Mouse (Mus musculus): ENCODE measurements around the gene Cyp1b1.

The Cyp1b1 gene

DNA sequence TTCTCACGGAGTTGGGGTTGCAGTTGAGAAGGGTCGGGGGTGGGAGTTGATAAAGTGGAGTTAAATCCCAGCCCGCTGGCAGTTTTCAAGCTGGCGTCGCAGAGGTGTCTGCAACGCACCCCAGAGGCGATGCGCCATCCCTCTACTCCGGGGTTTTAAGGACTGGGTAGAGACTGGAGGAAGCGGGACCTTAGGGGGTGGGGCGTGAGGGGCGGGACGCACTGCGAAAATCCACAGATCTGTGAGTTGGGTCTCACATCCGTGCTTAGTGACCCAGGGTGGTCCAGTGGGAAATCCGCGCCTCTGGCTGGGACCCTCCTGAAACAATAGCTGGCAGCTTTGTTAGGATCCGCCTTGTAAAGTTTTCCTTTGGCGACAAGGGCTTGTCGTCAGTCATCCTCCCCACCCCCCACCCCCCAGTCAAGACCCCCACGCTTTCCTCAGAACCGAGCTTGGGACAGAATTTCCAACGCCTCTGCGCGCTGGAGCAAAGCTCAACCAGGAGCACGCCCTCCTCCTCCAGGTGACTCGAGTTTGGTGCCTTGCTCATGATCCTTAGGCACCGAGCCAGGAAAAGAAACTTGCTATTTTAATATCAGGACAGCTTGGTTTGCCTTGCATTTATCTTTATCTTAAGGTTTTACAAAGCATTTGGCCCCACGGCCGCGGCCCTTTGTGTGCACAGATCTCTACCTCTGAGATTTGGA is at the start of gene Cyp1b1:
Cyp1b1 (minus strand) TSS at position 131 of the 707 bp plus-strand sequence.
- peak; percentile 59 for DNase-seq (ENCODE audit: low spot score)

DNA sequence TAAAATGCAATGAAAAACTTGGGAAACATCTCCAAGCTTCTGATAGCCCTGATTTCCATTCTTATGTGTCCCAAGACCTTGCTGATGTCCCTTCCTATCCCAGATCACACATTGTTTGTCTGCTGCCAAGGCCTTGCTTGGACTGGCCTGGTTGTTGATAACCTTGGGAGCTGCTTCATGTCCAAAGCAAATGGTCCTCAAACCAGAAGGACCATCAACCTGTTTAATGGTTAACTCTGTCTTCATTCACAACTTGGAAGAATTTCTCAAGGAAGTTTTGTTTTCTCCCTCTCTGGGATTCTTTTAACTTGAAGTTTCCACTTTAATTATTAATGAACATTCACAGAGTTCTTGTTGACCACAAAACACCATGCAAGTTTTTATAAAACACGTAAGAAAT is 47.0 kb upstream of the Cyp1b1 start:
- DNase-seq (ENCODE audit: low spot score): no peak

DNA sequence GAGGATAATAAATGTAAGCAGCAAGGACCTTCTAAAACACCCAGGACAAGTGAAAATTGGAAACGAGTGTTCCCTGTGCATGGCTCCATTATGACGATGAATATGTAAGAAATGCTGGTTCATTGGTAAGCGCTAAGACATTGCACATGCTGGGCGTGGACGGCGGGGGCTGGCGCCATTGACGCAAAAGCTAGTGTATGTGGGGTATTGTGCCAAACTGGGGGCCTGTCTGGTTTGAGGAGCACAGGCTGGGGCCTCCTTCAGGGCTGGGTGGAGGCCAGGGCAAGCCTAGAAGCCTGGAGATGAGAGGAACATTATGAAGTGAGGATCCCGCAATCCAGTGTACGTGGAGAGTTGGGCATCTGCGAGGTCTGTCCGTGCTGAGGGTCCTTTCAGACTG is 39.0 kb upstream of the Cyp1b1 start:
- no peak for DNase-seq (ENCODE audit: low spot score)

DNA sequence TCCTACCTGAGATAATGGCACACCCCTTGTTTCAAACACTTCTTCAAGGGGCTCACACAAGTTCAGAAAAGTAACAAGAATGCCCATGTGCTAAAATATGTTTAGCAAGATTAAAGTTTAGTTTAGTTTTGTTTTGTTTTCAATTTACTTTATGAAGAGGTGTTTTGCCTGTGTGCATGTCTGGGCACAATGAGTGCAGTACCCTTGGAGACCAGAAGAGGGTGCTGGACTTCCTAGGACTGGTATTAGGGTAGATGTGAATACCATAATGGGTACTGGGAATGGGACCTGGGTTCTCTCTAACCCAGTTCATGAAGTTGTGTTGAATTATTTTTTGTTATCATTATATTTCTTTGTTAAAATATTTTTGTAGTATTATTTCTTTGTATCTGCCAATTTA is 38.0 kb upstream of the Cyp1b1 start:
- no peak for DNase-seq (ENCODE audit: low spot score)

DNA sequence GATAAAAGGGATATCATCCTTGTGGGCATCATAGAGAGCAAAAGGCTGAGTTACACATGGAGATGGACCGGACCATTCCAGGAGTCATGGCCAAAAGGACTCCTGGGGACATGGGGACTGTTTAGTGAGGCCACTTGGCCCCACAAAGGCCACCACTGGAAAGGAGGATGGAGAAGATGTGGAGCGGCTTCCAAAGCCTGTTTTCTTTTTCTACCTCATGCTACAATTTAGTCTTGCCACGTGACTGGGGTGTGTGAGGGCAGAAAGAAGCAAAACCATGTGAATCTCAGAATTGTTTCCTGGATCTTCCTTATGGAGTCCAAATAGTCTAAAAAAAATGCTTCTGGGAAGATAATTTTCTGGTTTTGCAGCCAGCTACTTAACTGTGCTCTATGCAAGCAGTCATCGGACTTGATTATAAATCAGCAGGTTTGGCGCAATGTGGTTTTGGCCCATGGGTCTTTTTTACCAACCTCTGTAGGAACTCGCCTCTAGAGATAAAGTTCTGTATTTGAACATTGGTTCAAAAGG is 36.9 kb upstream of the Cyp1b1 start:
- no peak for DNase-seq (ENCODE audit: low spot score)

DNA sequence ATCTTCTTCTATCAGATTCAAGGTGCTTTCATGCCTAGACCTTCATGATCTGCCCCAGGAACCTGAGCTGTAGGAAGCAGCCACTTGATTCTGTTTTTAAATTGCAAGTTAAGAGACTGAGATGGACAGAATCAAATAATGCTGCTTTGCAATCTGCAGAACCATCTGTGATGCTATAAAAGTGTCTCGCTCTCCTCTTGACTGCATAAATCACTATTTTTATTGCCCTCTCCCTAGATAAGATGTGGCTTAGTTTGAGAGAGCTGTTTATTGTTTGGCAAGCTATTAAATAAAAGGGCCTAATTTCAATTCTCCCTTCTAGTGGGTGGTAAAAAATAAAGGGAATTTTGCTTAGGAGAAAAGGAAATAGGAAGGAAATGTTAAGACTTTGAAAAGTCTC is 34.8 kb upstream of the Cyp1b1 start:
- DNase-seq (ENCODE audit: low spot score): no peak

DNA sequence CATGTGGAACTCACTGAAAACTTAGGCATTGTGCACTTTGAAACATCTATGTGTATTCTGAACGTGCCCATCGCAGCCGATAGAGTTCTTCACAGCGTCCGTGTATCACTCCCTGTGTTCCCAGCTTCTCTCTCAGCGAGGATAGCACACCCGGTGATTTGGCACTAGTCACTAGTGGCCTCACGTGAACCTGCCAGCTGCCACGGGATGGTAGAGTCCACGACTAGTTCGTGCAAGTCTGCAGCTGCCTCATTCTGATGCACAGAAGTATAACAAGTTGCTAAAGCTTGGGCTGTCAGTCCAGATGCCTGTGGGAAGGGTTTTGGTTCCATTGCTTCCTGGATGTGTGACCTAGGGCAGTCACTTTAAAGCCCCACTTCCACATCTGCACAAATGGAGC is 32.1 kb upstream of the Cyp1b1 start:
- DNase-seq (ENCODE audit: low spot score): no peak

DNA sequence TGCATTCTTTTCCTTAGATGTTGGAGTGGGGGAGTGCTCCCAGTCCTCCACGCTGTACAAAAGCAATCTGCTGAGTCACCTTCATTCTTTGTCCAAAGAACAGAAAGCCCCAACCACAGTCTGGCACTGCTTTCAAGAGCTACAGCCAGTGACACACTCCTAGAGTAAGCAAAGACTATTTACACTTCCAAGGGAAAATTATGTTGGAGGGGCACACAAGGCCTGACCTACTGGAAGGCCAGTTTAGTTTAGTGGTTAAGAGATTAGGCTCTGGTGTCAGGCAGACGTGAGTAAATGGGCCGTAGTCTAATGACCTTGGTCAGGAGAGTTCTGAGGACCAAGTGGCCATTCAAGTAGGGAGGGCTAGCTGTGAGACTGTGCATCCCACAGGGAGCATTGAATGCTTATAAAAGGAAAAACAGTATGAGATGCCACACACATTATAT is 31.3 kb upstream of the Cyp1b1 start:
- DNase-seq (ENCODE audit: low spot score): peak; percentile 62

DNA sequence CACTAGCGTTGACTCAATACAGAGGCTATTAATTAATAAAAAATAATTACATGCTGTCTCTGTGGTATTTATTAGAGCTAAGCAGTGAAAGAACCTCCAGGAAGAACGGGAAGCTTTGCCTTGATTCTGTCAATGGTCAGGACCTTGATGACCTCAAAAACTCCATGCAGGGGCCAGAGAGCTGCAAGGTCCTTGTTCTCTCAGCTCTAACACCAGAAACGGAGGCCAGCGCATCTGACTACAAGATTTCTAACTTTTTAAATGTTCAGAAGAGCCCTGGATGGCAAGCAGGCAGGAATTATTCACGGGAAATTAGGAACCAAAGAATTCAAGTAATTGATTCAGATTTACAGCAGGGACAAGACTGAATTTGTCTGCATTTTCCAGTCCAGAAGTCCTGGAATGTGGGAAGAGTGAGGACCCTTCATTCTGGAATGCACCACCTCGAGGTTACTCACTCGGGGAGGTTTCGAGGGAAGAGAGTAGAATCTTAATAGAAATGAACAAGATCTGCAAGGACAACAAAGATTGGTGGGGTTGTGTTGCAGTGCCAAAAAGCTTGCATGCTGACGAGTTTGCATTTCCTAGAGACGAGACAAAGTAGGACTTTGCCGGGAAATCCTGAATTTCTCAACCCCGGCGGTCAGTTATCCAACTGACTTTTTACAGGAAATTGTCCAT is 30.3 kb upstream of the Cyp1b1 start:
- DNase-seq (ENCODE audit: low spot score): no peak

DNA sequence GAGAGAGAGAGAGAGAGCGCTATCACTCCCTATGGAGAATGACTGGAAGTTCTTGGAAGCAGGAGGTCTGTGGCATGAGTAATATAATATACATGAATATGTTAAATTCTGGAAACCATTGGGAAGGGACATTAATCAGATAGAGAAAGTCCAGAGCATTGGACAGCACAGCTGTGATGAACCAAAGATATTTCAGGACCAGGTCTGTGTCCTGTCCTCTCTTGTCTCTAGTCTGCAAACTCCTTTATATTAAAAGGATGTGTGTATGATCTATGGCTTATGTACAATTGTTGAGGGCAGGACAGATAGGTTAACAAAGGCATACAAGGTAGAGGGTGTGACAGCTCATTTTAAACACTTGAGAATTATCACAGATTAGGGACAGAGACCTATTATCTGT is 28.6 kb upstream of the Cyp1b1 start:
- DNase-seq (ENCODE audit: low spot score): no peak

DNA sequence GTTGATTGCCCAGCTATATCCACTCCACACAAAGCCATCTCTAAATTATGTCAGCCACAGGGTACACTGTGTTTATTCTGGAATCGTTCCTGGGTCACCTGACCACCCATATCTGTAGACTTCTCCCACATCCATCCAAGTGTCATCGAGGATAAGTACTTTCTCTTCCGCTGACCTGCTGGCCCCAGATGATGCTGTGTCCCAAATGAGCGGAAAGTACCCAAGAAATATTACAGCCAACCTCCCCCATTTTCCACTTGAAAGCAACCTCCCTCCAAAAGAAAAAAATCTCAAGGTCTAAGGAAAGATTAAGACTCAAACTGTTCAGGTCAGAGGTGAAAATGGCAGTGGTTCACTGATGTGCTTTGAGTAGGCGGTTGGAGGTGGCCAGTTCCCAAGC is 27.8 kb upstream of the Cyp1b1 start:
- DNase-seq (ENCODE audit: low spot score): peak; percentile 53

DNA sequence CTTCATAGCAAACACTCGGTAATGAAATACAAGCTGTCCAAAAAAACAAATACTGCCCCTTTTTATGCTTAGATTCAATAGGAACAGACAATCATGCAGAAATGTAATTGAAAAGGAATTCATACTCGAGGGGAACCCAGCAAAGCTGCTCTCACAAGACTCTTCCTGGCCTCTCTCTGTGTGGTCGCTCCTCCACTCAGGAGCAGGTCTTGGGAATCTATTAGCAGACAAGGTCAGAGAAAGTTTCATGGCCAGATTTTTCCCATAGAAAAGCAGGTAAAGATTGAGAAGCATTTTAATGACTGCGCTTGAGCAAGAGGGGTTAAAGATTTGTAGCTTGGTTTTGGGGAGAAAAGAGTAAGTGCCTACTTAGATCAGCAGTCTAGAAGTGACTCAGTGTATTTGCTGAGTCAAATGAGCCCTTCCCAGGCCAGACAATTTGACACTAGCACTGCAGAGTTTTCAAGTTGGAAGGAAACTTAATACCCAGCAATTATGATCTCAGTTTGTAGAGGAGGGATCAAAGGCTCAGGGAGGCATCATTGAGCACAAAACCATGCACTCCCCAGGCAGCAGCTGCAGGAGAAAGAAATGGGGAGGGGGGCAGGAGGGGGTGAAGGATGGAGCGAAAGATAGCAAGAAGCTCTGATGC is 24.1 kb upstream of the Cyp1b1 start:
- no peak for DNase-seq (ENCODE audit: low spot score)

DNA sequence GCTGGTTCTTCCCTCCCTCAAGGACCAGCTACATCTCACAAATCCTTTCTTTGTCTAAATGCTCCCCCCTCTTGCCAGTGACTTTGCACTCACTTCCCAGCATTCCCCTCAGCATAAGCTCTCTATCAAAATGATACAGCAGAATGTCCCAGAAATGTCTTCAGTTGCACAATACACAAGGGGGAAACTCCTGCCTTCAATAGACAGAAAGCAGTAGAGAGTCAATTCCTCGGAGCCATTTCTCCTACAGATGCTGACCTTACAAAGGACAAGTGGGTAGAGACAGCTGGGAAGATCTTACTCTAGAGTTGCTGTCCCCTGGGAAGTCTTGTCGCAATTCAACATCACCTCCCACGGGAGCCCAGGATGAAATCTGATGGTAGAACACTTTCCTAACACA is 22.7 kb upstream of the Cyp1b1 start:
- DNase-seq (ENCODE audit: low spot score): no peak

DNA sequence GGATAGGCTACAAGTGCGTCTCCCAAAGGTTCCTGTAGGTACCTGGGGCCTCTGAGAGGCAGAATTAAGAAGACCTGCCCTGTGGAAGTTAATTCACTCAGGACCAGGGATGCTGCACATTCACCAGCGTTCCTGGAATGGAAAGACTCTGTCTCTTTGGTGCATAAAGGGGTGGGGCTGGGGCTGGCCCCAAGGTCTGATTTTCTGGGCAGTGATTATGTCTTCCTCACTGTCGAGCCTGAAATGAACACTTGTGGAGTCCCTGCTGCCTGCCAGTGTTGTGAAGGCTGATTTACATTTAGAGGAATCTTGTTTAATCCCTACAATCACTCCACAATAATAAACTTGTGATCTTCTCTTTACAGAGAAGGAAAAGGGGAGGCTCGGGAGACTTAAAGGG is 18.2 kb upstream of the Cyp1b1 start:
- DNase-seq (ENCODE audit: low spot score): no peak

DNA sequence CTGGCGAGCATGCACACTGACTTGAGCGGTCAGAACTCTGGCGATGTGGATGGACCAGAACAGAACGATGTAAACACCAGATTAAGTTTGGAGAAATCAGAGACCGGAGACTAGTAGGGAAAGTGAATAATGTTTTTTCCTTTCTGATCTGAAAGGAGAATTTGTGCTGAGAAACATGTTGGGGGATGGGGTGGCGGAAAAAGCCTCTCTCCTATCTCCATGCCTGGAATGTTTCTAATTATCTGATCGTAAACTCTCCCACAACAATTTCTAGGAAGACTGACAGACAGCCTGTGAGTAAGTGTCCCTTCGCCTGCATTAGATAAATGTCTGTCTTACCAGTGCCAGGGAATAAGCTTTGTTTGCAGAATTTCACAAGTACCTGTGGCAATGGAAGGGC is 16.1 kb upstream of the Cyp1b1 start:
- no peak for DNase-seq (ENCODE audit: low spot score)

DNA sequence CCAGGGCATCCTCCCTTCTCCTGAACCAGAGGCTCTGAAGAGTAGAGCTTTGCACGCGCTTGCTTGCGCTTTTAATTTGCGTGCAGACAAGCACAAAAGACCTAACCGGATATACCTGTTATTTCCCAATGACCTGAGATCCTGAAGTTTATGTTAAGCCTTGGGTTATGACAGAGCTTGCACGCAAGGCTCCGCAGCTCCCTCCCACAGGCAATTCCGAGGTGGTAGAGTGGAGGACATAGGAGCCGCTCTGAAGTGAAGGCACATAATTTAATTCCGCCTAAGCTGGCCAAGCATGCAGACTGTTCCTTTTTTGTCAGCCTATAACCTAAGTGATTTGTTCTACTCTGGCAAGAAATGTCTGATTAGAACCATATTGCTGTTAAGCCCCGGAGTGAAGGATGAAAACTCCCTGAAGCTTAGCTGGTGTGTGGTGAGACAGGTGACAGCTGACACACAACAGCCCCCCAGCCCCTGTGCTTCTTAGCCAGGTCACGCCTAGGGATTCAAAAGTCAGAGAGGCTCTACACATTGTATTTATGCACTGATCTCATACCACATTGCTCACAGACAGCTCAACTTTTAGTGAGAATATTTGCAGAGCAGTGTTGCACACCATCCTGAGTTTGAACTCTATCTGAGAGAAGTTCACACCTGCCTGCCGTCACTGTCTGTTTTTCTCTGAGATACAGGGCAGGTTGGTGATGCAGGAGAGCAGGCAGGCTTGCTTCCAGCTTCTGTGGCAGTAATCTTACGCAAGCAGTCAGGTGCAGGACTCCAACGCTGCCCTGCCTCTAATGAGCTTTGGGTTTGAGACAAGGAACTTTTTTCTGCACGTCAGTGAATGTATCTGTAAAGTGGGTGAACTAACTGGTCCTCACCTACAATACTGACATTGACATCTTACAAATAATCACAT is 14.0 kb upstream of the Cyp1b1 start:
- DNase-seq (ENCODE audit: low spot score): no peak

DNA sequence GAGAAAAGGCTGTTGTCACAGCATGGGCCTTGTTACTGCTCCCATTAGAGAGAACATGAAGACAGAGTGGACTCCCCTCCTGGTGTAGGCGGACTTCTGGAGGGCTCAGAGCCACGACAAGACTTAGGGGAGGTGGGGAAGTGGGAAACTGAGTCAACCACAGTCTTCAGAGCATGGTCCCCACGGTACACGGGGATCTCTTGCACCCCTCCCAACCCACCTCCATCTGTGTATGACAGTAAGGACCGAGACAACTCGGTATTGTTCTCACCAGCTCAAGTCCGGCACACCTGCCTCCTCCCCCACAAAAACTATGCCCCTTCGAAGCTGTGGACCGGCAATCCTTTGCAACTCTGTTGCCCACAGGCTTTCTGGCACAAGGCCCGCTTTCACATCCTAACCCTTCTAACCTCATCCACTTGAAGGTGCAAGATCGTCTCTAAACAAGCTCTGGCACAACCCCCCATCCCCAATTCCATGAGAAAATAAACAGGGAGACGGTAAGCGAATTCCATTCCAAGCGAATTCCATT is 13.3 kb upstream of the Cyp1b1 start:
- DNase-seq (ENCODE audit: low spot score): no peak

DNA sequence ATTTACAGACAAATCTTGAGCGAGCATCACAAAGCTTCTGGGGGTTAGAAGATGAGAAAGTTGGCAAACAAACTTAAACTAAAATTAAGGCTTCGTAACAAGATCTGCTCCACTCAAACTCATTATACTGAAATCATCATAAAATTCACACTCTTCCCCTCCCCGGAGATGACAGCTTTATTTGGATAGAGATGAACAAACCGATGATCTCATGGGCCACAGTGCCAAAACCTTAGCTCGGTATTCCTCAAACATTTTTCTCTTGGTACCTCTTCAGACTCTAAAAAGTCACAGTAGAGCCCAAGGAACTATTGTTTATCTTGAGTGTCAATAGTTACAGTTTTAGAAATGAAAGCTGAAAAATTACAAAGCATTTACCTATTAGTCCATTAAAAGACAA is 11.8 kb upstream of the Cyp1b1 start:
- DNase-seq (ENCODE audit: low spot score): no peak

DNA sequence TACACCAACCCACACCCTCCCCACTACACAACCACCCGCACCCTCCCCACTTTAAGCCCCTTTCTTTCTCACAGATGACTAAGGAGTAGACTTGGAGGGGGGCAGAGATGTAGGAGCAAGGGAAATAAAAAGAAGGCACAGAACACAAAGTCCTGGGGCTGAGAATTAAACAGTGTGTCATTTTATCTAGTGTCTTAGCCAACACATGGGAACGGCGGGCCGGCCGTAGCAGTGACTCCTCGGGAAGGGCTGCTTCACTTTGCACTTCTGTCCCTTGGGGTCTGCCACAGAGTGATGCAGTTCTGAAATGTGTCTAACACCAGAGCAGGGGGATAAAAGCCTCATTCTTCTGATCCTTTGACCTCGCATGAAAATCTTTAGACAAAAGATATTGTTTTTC is 5.8 kb upstream of the Cyp1b1 start:
- no peak for DNase-seq (ENCODE audit: low spot score)

DNA sequence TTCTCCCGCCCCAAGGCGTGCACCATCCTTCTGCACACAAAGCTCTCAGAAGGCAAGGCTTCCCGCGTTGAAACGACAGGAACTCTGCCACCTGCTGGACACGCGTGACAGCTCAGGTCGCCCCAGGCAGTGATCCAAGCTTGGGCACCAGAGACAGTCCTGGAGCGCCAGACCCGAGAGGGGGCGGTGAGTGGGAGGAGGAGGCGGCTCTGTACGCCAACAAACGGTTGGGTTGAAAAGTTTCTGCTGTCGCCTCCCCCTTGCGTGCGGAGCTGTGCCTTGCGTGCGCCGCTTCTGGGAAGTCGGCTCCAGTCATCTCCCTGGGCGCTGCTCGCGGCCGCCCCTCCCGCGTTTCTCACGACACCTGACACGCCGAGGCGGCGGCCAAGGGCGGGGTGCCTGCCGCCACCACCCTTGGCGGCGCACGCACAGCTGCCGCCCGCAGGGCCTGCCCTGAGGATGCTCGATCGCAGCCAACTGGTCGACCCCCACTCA is 835 bp upstream of the Cyp1b1 start:
- peak; percentile 89 for DNase-seq (ENCODE audit: low spot score)

DNA sequence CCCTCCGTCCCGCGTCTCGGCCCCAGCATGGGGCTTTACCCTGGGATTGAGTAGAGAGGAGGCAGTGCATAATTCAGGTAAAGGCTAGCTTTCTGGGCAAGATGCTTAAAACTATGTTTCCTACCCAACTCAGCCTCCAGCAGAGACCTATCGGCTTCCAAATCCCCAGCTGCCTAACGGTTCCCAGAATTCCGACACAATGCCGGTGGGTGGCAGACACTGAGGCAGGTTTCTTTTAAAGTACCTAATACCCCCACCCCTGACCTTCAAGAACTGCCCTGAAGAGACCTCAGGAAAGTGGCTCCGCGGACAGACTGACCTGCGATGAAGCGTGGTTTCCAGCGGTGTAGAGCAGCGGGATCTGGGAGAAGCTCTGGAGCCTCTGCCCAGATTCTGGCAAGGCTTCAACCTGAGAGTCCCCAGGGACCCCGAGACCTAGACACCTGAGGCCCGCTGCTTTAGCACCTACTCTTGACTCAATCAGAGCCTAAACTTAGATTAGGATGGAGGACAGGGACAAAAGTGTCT is 429 bp downstream of the Cyp1b1 start:
- no peak for DNase-seq (ENCODE audit: low spot score)
